Mouse (Mus musculus) cortical plate, adult 2 months (tissue): ENCODE data around the gene a.

Experiments
- CTCF ChIP-seq: fragments of 200-500 bp; IDR thresholded peaks from 2 replicates; pipeline ENCODE4 v1.5.1; 2011; ENCODE audit warnings: mild to moderate bottlenecking, control low read depth, low read length; ENCODE audit not compliant: insufficient read depth; ENCODE audit errors: extremely low read depth
- POLR2A ChIP-seq: fragments of 200-500 bp; IDR thresholded peaks from 2 replicates; pipeline ENCODE4 v1.6.1; 2011; ENCODE audit warnings: mild to moderate bottlenecking, low read length, control low read depth; ENCODE audit not compliant: insufficient read depth; ENCODE audit errors: extremely low read depth

DNA sequence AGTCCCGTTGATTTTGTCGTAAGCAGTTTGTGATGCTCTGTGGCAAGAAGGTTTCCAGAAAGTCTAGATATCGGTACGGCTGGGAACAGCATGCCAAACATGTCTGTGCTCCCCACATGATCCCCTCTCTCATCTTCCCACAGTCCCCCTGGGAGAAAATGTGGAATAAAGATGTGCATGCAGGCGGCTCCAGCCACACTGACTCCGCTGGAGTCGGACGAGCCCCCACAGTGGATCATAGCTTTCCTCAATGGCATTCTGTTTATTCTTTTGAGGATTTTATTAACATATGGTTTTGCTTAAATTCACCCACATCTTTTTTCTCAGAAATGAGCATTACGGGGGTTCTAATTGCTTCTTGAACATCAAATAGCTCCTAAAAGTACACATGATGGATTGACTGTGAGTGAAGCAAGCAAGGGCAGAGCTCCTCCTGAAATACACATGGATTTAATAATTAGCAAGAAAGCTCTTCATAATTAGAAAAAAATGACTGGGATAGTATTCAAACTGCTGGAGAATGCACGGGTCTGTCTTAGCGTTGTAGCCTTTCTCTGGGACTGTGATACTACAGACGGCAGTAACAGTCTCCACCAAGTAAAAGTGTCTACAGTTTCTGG lies 124.8 kb downstream of the a start:
- no peak for TF ChIP-seq POLR2A
- no peak for TF ChIP-seq CTCF
